Mouse (Mus musculus) olfactory bulb, adult 2 months (tissue): ENCODE measurements around the gene Kcns1.

Source experiments
- CTCF ChIP-seq: fragments of 200-500 bp; IDR thresholded peaks from 2 replicates; pipeline ENCODE4 v1.5.1; 2012; ENCODE audit warnings: low read depth, mild to moderate bottlenecking, low read length, moderate library complexity; ENCODE audit not compliant: insufficient read depth
- POLR2A ChIP-seq: fragments of 200-500 bp; IDR thresholded peaks from 2 replicates; pipeline ENCODE4 v1.6.1; 2012; ENCODE audit warnings: mild to moderate bottlenecking, low read depth, low read length, moderate library complexity; ENCODE audit not compliant: insufficient read depth

DNA sequence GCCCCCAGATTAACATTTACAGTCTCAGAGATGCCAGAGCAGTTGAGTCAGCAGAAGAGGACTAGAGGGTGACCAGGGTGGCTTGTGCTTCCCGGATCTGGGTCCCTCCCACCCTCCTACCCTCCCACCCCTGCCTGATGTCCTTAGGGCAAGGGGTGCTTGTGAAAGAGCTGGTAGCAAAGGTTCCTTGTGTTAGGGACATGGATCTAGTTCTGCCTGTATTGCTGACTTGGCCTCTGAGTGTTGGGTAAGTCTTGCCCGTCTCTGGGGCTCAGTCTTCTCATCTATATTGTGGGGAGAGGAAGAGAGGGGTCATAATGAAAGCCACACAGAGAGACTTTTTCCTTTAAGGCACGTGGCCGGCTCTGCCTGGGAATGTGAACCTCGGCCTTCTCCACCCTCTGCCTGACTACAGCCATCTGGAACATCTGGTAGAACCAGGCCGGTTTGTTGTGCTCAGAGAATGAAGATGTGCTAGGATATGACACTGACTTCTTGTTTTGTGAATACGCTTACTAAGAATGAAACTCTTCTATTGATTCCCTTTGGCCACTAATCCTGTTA, 11.9 kb upstream of the Kcns1 start, which contains the start of gene Wfdc5:
- TF ChIP-seq CTCF: no peak
- no peak for TF ChIP-seq POLR2A
